18 mouse cellular contexts compared by ENCODE assay signal in the genomic region with DNA sequence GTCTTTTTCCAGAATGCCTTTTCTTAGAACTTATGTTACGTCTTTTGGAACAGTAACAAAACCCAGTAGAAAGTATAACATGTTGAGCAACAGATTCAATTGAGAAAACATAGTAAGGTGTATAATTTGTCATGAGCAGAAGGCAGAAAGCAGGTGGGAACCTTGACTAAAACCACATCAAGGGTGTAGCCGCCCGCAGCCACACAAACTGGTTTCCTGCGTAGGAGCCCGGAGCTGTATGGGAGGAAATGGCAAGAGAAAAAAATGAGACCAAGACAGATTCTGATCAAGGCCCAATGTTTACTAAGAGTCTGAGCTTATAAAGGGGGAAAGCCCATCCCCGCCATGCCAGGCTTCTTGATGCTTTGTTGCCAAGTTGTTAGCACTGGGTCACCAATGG. TPM values are rescaled to one million over a fixed set of nuclear protein-coding genes. Genes with fewer than 3 reads are reported as not detected.
DNase-seq lines count a peak whose midpoint lies in the region; ATAC-seq and TF ChIP-seq lines count a peak whose summit lies in the region.
"Had no signal": no experiment of that assay in that cellular context is flagged by ENCODE, and none has a peak within 500 bp of the region (broad histone marks: within the 10 kb centered on the region; RNA-seq: fewer than 3 reads in every experiment).

No protein-coding gene starts in this region.

- no peak overlapping the region for H3K4me2 ChIP-seq in kidney, postnatal 0 days (ENCODE audit: low read length)
- no peak overlapping the region for H3K4me2 ChIP-seq in midbrain, embryonic 13.5 days (replicated peaks)
- H3K4me2 ChIP-seq: hindbrain, embryonic 15.5 days; limb, embryonic 12.5 days; liver, embryonic 15.5 days had no signal

- H3K9me3 ChIP-seq in kidney, postnatal 0 days (replicated peaks; ENCODE audit: low read length): no peaks in the 10 kb centered on the region
- H3K9me3 ChIP-seq in midbrain, embryonic 13.5 days: no peaks in the 10 kb centered on the region
- H3K9me3 ChIP-seq: hindbrain, embryonic 15.5 days; limb, embryonic 12.5 days; liver, embryonic 15.5 days had no signal

- no peak overlapping the region for H3K4me3 ChIP-seq in kidney, postnatal 0 days (replicated peaks; ENCODE audit: low read depth, low read length)
- no peak overlapping the region for H3K4me3 ChIP-seq in midbrain, embryonic 13.5 days (replicated peaks)
- H3K4me3 ChIP-seq: hindbrain, embryonic 15.5 days; limb, embryonic 12.5 days; liver, embryonic 15.5 days had no signal

- no peak overlapping the region for H3K27ac ChIP-seq in kidney, postnatal 0 days
- H3K27ac ChIP-seq in midbrain, embryonic 13.5 days: no peak overlapping the region
- H3K27ac ChIP-seq: hindbrain, embryonic 15.5 days; limb, embryonic 12.5 days; liver, embryonic 15.5 days had no signal

- peak; percentile 16 for DNase-seq in kidney, postnatal 0 days (ENCODE audit: low spot score)
- no peak for DNase-seq in kidney, postnatal 25 days
- DNase-seq in thymus, postnatal 10 days (ENCODE audit: low spot score in 2 of 2): peak; percentile 80 to 83
- DNase-seq in embryo, embryonic 9.5 days (ENCODE audit: extremely low spot score): no peak
- no peak for DNase-seq in MN1 (ENCODE audit: low spot score)
- DNase-seq: adrenal gland, postnatal 25 days; cerebellum, adult 9-11 months; embryo, embryonic 11 days; kidney, adult 2 months; right cerebral cortex, postnatal 4 days had no signal

- TF ChIP-seq CTCF in kidney, postnatal 0 days (IDR thresholded peaks at IDR 0.05; ENCODE audit: low read depth): no peak

- no peak overlapping the region for H3K9ac ChIP-seq in kidney, postnatal 0 days (ENCODE audit: low read depth, low read length)
- H3K9ac ChIP-seq in midbrain, embryonic 13.5 days (replicated peaks): no peak overlapping the region
- H3K9ac ChIP-seq: hindbrain, embryonic 15.5 days; limb, embryonic 12.5 days; liver, embryonic 15.5 days had no signal

- no peaks in the 10 kb centered on the region for H3K4me1 ChIP-seq in kidney, postnatal 0 days (replicated peaks; ENCODE audit: insufficient read depth, low read length)
- H3K4me1 ChIP-seq in midbrain, embryonic 13.5 days (replicated peaks): peaks cover 4% of the 10 kb centered on the region; the same call in 1 of the 2 replicates
- H3K4me1 ChIP-seq: limb, embryonic 12.5 days; liver, embryonic 15.5 days had no signal

- no peak for ATAC-seq in kidney, postnatal 0 days (replicated peaks; ENCODE audit: low FRiP score, low read depth)
- ATAC-seq in CD4-positive, CD25-positive, alpha-beta regulatory T cell, adult 4 months: peak; percentile 98
- ATAC-seq in megakaryocyte progenitor cell, adult 5-6 weeks (replicated peaks; ENCODE audit: poor library complexity): peak; percentile 64
- no peak for ATAC-seq in midbrain, embryonic 13.5 days
- ATAC-seq: forebrain, embryonic 16.5 days had no signal

- H3K36me3 ChIP-seq in kidney, postnatal 0 days (ENCODE audit: insufficient read depth, low read length): no peaks in the 10 kb centered on the region
- no peaks in the 10 kb centered on the region for H3K36me3 ChIP-seq in midbrain, embryonic 13.5 days
- H3K36me3 ChIP-seq: hindbrain, embryonic 15.5 days; limb, embryonic 12.5 days; liver, embryonic 15.5 days had no signal

- H3K27me3 ChIP-seq in kidney, postnatal 0 days (ENCODE audit: insufficient read depth, low read length): no peaks in the 10 kb centered on the region
- no peaks in the 10 kb centered on the region for H3K27me3 ChIP-seq in midbrain, embryonic 13.5 days
- H3K27me3 ChIP-seq: hindbrain, embryonic 15.5 days; limb, embryonic 12.5 days; liver, embryonic 15.5 days had no signal

- WGBS in kidney, postnatal 0 days: 60% methylated on average over 6 of the region's 6 CpGs
- 98% methylated on average over 6 of the region's 6 CpGs for WGBS in midbrain, embryonic 13.5 days

RNA-seq across cellular contexts. Expression of gene Gcnt4, which starts 32.0 kb away (rescaled TPM):
- polyA plus RNA-seq in kidney, postnatal 0 days (2015; fragmentation: Nextera tagmentation; extraction: Ambion mirVana): 1.3 and 1.7 TPM in 2 replicates
- polyA plus RNA-seq in CD4-positive, CD25-positive, alpha-beta regulatory T cell, adult 4 months (2017; shearing (Covaris generic)): not detected
- 0.66 and 0.72 TPM in 2 replicates for total RNA-seq in megakaryocyte progenitor cell, adult 5-6 weeks (2015)
- 0.12 and 0.20 TPM in 2 replicates for total RNA-seq in megakaryocyte progenitor cell, adult 5-6 weeks (2017)
- polyA plus RNA-seq in midbrain, embryonic 13.5 days (2015; fragmentation: Nextera tagmentation; extraction: Ambion mirVana): 0.12 and 0.15 TPM in 2 replicates
- polyA plus RNA-seq: neural tube, embryonic 14.5 days had no signal

Comparison
In these comparisons a context has a peak if more than half of its experiments do, and no peak if none do; other contexts are left out.
1. DNase-seq: peak in kidney, postnatal 0 days (single experiment) and thymus, postnatal 10 days (2 of 2); none in kidney, postnatal 25 days (0 of 2), embryo, embryonic 9.5 days (single experiment) and MN1 (single experiment).
2. ATAC-seq: peak in CD4-positive, CD25-positive, alpha-beta regulatory T cell, adult 4 months (single experiment) and megakaryocyte progenitor cell, adult 5-6 weeks (single experiment); none in kidney, postnatal 0 days (single experiment) and midbrain, embryonic 13.5 days (single experiment).